Mouse (Mus musculus) liver, embryonic 11.5 days (tissue): ENCODE measurements around the gene Ndufc2. TPM values are rescaled to one million over a fixed set of nuclear protein-coding genes. Genes with fewer than 3 reads are reported as not detected.
A peak's percentile ranks its signal among the peaks of the same experiment; 100 is the strongest.
"Not testable (repeated sequence)": the region's sequence is repeated elsewhere in the genome, so short reads cannot be mapped to it uniquely, and the experiment has no call there.

Experiments
- ATAC-seq: fragments of 200-750 bp; cut with Nextera tagmentation; replicated peaks from 2 replicates; pipeline ENCODE4 v1.8.0; 2017; ENCODE audit warnings: moderate number of reproducible peaks, mild to moderate bottlenecking, moderate TSS enrichment, moderate library complexity; ENCODE audit not compliant: low FRiP score
- DNase-seq: peaks from one replicate; pipeline ENCODE4 v3.0.0-alpha.2; 2017; ENCODE audit warnings: low spot score
- H3K27ac ChIP-seq: fragments of 300-500 bp; sonication (generic); 2 replicates; pipeline ENCODE4 v1.5.1; 2014; ENCODE audit warnings: mild to moderate bottlenecking, low read depth, low read length, control low read depth
- H3K27me3 ChIP-seq: fragments of 300-500 bp; sonication (generic); replicated peaks from 2 replicates; pipeline ENCODE4 v1.6.1; 2014; ENCODE audit warnings: low read length, mixed read lengths; ENCODE audit not compliant: control insufficient read depth, insufficient read depth
- H3K36me3 ChIP-seq: fragments of 300-500 bp; sonication (generic); 2 replicates; pipeline ENCODE4 v1.6.1; 2014; ENCODE audit warnings: mild to moderate bottlenecking, low read length, moderate library complexity, mixed read lengths; ENCODE audit not compliant: control insufficient read depth, insufficient read depth
- H3K4me1 ChIP-seq: fragments of 300-500 bp; sonication (generic); replicated peaks from 2 replicates; pipeline ENCODE4 v1.6.1; 2014; ENCODE audit warnings: low read length, mixed read lengths; ENCODE audit not compliant: control insufficient read depth, insufficient read depth
- H3K4me2 ChIP-seq: fragments of 300-500 bp; sonication (generic); 2 replicates; pipeline ENCODE4 v1.6.1; 2014; ENCODE audit warnings: mild to moderate bottlenecking, control low read depth, moderate library complexity
- H3K4me3 ChIP-seq: fragments of 300-500 bp; sonication (generic); 2 replicates; pipeline ENCODE4 v1.5.1; 2014; ENCODE audit warnings: low read depth, low read length, control low read depth
- H3K9ac ChIP-seq: fragments of 300-500 bp; sonication (generic); 2 replicates; pipeline ENCODE4 v1.6.1; 2014; ENCODE audit warnings: low read depth, low read length, control low read depth
- H3K9me3 ChIP-seq: fragments of 300-500 bp; sonication (generic); 2 replicates; pipeline ENCODE4 v1.6.1; 2016; ENCODE audit warnings: low read length, inconsistent platforms, mixed read lengths; ENCODE audit not compliant: control insufficient read depth
- WGBS: fragments of 180-500 bp; shearing (Covaris S2); extraction: QIAGEN DNeasy Blood & Tissue Kit; methylation state at CpG from one replicate; pipeline ENCODE4 v1.1.7; 2014; 5-methylcytosine and 5-hydroxymethylcytosine counted together
- polyA plus RNA-seq: library from polyadenylated mRNA; unstranded; fragments of >200 nt; fragmentation: Nextera tagmentation; extraction: Ambion mirVana; gene quantifications from 2 replicates; pipeline ENCODE4 v1.2.1, GENCODE M21; 2014

The Ndufc2 gene
- polyA plus RNA-seq, 1 experiment from 2014 or later = 359 TPM

DNA sequence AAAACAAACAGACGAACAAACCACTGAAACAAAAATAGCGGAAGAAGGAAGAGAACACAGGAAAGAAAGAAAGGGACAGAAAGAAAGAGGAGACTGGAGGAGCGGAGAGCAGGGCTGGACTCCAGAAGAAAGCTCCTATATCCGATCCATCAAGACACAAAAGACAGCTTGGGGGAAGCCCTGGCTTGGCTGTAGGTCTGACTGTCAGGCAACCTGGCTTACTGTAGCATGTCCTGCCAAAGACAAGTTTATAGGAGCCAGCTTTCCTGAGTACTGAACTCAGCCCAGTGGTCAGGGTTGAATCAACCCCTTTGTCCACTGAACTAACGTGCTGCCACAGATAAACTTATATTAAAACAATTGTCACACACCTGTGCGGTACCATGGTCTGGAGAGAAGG is 27.5 kb downstream of the Ndufc2 start:
- Histone ChIP-seq H3K9me3 (no peaks in the 10 kb centered on the region), H3K27me3 (no peaks in the 10 kb centered on the region), H3K4me3 (no peak overlapping the region), H3K9ac (no peak overlapping the region), H3K4me2 (no peak overlapping the region), H3K27ac (no peak overlapping the region), H3K36me3 (no peaks in the 10 kb centered on the region), H3K4me1 (no peaks in the 10 kb centered on the region; the same call in 1 of the 2 replicates)
- DNase-seq = no peak
- 82% methylated on average over 6 of the region's 6 CpGs for WGBS
- ATAC-seq = no peak

DNA sequence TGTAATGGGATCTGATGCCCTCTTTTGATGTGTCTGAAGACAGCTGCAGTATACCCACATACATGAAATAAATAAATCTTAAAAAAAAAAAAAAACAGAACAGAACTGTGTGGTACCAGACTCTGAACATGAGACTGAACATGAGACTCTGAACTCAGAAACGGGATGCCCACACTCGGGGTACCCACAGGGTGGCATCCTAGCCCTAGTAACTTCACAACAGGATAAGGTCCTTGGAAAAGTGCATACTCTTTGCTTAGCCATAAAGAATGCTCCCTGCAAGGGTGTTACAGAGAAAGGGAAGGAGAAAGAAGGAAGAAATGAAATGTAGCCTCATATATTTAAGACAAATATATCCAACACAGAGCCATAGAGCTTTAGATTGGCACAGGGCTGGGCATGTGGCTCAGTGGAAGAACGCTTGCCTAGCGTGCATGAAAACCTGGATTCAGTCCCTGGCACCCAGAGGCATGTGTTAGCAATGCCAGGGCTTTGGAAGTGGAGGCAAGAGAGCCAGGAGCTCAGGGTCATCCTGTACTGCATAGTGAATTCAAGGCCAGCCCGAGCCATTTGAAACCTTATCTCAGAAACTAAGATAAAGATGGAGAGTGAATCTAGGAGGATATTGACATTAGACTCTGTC is 28.1 kb downstream of the Ndufc2 start:
- no peak for DNase-seq
- no peak overlapping the region for H3K9ac ChIP-seq
- H3K27me3 ChIP-seq = no peaks in the 10 kb centered on the region
- WGBS = 70% methylated on average over 5 of the region's 5 CpGs
- H3K4me1 ChIP-seq = no peaks in the 10 kb centered on the region; the same call in 1 of the 2 replicates
- H3K36me3 ChIP-seq = no peaks in the 10 kb centered on the region
- no peak overlapping the region for H3K4me2 ChIP-seq
- no peak for ATAC-seq
- no peaks in the 10 kb centered on the region for H3K9me3 ChIP-seq
- no peak overlapping the region for H3K27ac ChIP-seq
- H3K4me3 ChIP-seq = no peak overlapping the region

DNA sequence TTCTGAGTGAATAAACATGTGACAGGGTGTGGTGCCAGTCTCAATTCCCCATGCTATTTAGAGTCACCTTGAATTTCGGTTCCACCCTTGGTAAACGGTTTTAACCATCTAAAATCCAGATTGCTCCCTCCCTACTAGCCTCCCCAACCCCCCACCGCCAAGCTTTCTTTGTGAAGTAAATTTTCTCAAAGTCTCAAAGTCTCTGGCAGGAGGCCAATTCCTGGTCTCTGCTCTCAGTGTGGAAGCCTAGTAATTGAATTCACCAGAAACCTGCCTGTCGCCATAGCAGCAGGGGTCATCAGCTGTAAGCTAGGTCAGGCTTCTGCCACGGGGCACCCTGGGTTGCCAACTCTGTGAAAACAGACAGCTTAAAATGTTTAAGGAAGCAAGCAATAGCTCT is 29.9 kb downstream of the Ndufc2 start:
- Histone ChIP-seq H3K27me3 (no peaks in the 10 kb centered on the region), H3K27ac (no peak overlapping the region), H3K9ac (no peak overlapping the region), H3K4me3 (no peak overlapping the region), H3K4me1 (no peaks in the 10 kb centered on the region; the same call in 1 of the 2 replicates), H3K4me2 (no peak overlapping the region), H3K36me3 (no peaks in the 10 kb centered on the region), H3K9me3 (no peaks in the 10 kb centered on the region)
- no peak for DNase-seq
- WGBS = 17% methylated on average over 5 of the region's 5 CpGs
- no peak for ATAC-seq

DNA sequence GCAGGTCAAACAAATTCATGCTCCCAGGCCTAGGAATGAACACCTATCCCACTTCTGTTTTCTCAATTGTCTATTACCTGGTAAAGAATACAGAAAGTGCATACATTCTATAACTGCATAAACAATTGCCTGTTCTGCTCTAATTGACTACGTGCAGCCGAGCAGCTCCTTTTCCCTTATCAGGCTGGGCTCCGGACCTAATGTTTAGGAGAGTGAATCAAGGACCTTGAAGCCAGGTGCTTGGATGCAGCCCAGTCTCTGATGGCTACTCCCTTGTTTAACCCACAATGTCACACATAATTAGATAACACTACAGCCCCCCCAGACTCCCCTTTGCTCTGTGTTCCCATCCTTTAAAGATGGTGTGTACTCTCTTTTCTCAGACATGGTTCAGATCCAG is 33.7 kb downstream of the Ndufc2 start:
- not testable (repeated sequence) for H3K27ac ChIP-seq, H3K36me3 ChIP-seq, H3K9ac ChIP-seq, H3K4me2 ChIP-seq, H3K27me3 ChIP-seq, DNase-seq, ATAC-seq, H3K4me3 ChIP-seq, H3K9me3 ChIP-seq, H3K4me1 ChIP-seq
- 70% methylated on average over 3 of the region's 3 CpGs for WGBS

DNA sequence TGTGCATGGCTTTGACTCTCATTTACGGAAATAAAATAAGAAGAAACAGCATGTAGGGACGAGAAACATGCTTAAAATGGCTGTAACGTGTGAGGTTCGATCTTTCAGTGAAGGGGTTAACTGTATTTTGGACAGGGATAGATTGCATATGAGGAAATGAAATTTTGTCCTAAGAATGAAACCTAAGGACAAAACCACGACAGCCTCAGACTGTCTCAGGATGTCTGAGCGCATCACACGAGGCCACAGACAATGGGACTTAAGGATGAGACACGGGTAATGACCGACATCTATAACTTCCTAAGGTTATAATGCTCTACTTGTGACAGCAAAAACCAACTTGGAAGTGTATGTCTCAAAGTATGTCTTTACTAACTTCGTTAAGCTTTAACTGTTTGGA is 34.7 kb downstream of the Ndufc2 start:
- no peak for ATAC-seq
- H3K27ac ChIP-seq = no peak overlapping the region
- no peaks in the 10 kb centered on the region; the same call in 1 of the 2 replicates for H3K4me1 ChIP-seq
- no peak overlapping the region for H3K9ac ChIP-seq
- no peak for DNase-seq
- H3K36me3 ChIP-seq = no peaks in the 10 kb centered on the region
- no peak overlapping the region for H3K4me3 ChIP-seq
- H3K4me2 ChIP-seq = no peak overlapping the region
- no peaks in the 10 kb centered on the region for H3K9me3 ChIP-seq
- WGBS = 74% methylated on average over 10 of the region's 10 CpGs
- H3K27me3 ChIP-seq = no peaks in the 10 kb centered on the region

DNA sequence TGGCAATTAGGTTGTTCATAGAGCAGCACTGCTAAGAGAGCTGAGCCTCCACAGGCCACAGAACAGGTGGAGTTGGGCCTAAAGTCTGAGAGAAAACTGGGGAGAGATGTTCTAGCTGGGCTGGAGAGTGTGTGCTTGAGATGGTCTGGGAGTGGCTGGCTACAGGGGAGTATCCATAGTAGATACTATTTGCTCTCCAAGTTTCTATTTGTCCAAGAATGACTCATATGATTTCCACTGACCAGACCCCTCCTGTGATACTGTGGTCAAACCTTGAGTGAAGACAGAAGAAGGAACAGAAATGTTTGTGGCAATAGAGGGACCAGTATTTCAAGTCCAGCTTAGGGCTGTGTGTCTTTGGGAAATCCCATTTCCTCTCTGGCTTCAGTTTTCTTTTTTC is 39.2 kb downstream of the Ndufc2 start:
- Histone ChIP-seq H3K9me3 (0 out of 2 replicates have a peak, but pooled peaks cover 4% of the 10 kb centered on the region), H3K36me3 (no peaks in the 10 kb centered on the region), H3K4me3 (no peak overlapping the region), H3K4me2 (no peak overlapping the region), H3K9ac (no peak overlapping the region), H3K4me1 (no peaks in the 10 kb centered on the region), H3K27me3 (no peaks in the 10 kb centered on the region), H3K27ac (no peak overlapping the region)
- ATAC-seq = no peak
- no peak for DNase-seq

DNA sequence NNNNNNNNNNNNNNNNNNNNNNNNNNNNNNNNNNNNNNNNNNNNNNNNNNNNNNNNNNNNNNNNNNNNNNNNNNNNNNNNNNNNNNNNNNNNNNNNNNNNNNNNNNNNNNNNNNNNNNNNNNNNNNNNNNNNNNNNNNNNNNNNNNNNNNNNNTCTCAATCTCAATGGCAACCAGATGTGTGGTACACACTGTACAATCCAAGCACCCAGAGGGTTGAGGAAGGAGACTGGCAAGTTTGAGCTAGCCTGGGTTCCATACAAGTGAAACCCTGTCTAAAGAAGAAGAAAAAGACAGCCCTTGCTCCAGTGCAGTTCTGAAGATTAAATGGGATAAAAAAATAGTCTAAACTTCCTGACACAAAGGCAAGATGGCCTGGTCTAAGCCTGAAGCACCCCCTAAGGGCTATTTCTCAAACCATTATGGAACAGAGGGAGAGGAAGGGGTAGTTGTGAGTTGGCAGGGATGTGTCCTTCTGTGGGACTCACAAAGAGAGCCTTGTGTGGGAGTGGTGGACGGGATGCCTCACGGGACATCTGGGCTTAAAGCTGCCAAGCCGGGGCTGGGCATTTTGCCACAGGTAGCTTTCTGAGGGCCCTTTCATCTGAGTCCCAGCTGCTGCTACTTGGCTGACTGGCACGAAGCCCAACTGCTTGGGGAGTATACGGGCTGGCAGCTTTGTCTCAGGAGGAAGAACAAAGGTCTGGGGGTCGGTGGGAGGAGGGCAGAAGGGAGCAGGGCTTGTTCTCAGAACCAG is 46.5 kb downstream of the Ndufc2 start:
- no peaks in the 10 kb centered on the region for H3K4me1 ChIP-seq
- DNase-seq (no peak), ATAC-seq (no peak)
- no peak overlapping the region for H3K9ac ChIP-seq
- H3K4me2 ChIP-seq = no peak overlapping the region
- H3K27ac ChIP-seq = no peak overlapping the region
- 0 out of 2 replicates have a peak, but pooled peaks cover 2% of the 10 kb centered on the region for H3K9me3 ChIP-seq
- H3K36me3 ChIP-seq = no peaks in the 10 kb centered on the region
- 70% methylated on average over 6 of the region's 6 CpGs for WGBS
- H3K27me3 ChIP-seq = no peaks in the 10 kb centered on the region
- no peak overlapping the region for H3K4me3 ChIP-seq

DNA sequence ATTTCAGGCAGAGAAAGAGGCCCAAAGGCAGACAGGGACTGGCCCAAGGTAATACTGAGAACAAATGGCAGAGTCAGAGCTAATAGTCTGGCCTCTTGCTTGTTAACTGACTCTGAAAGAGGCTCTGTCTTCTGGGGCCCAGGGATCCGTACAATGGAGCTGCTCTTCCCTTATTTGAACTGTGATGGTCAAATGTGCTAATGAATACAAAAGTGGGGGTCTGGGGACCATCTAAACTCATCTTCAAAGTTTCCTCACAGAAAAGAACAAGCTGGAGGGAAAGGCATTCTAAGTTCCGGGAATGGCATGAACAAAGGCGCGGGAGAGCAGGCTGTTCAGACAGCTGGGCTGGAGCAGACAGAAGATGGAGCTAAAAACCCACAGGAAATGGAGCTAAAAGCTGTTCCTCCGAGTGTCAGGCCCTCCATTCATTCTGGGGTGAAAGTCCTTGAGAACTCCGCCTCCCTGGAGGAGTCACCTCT is 47.3 kb downstream of the Ndufc2 start:
- Histone ChIP-seq H3K36me3 (no peaks in the 10 kb centered on the region), H3K9me3 (no peaks in the 10 kb centered on the region), H3K27ac (no peak overlapping the region), H3K4me2 (no peak overlapping the region), H3K9ac (no peak overlapping the region), H3K4me1 (peaks cover 4% of the 10 kb centered on the region), H3K4me3 (no peak overlapping the region), H3K27me3 (no peaks in the 10 kb centered on the region)
- WGBS = 64% methylated on average over 6 of the region's 6 CpGs
- DNase-seq = no peak
- ATAC-seq = no peak

DNA sequence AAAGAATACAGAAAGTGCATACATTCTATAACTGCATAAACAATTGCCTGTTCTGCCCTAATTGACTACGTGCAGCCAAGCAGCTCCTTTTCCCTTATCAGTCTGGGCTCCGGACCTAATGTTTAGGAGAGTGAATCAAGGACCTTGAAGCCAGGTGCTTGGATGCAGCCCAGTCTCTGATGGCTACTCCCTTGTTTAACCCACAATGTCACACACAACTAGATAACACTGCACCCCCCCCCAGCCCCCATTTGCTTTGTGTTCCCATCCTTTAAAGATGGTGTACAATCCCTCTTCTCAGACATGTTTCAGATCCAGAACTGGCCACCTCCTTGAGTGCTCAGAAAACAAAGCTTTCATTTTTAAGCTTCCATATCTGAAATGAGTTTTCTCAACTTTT is 51.2 kb downstream of the Ndufc2 start, which contains the start of gene Kctd14:
TSS of gene Kctd14 (plus strand) at position 301 of the 400 bp plus-strand sequence.
- not testable (repeated sequence) for ATAC-seq, H3K9me3 ChIP-seq, H3K9ac ChIP-seq, H3K27ac ChIP-seq, H3K4me3 ChIP-seq, DNase-seq, H3K36me3 ChIP-seq, H3K27me3 ChIP-seq
- WGBS = 54% methylated on average over 2 of the region's 2 CpGs
- peaks cover 15% of the 10 kb centered on the region for H3K4me1 ChIP-seq
- H3K4me2 ChIP-seq = peak within 1 kb of the TSS; percentile 98; the same call in 1 of the 2 replicates
